In the genomic region with DNA sequence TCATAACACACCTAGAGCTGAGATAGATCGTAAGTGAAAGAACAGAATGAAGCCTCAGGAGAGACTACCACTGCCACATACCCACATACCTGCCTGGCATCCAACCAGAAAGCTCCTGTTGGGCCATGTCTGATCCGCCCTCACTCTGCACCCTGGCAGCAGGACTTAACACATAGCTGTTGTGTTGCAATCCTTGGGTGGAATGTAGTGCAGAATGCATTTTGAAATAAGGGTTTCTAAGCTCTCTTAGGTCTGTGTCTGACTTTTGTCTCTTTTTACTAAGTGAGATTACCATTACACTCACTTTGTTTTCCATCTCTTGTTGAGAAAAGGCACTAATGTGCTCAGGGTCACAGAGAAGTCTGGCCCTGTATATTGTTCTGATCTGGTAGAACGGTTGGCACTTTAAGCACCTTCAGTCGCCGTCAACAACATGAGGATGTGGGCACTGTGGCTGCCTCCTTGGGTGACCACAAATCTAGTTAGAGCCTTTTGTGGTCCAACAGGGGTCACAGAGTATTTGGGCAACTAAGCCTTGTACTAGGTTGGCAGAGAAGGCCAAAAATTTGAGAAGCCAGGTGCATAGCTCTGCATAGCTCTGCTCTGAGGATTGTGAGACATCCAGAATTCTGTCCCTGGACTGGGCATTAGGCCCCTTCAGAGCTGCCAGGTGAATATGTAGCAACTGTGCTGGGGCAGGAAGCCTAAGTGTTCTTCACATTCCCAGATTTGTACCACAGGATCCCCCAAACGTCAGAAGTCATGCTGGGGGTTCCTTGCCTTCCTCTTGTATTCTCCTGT, we compare ENCODE assay signal across 9 mouse cellular contexts.
DNase-seq lines count a peak whose midpoint lies in the region; ATAC-seq lines count a peak whose summit lies in the region.
"Had no signal": no experiment of that assay in that cellular context is flagged by ENCODE, and none has a peak within 500 bp of the region (broad histone marks: within the 10 kb centered on the region; RNA-seq: fewer than 3 reads in every experiment).

No protein-coding gene starts in this region.

- peaks cover 12% of the 10 kb centered on the region for H3K36me3 ChIP-seq in forebrain, embryonic 10.5 days (replicated peaks)

- no peaks in the 10 kb centered on the region for H3K9me3 ChIP-seq in forebrain, embryonic 10.5 days
- H3K9me3 ChIP-seq: lung, embryonic 15.5 days had no signal

- peaks cover 10% of the 10 kb centered on the region for H3K4me1 ChIP-seq in forebrain, embryonic 10.5 days

- 89% methylated on average over 6 of the region's 6 CpGs for WGBS in forebrain, embryonic 10.5 days

- intact Hi-C loops in left cerebral cortex, postnatal 4 days (cut with DNase I), result no loop called here

- H3K27me3 ChIP-seq in forebrain, embryonic 10.5 days (ENCODE audit: poor library complexity, severe bottlenecking), result no peaks in the 10 kb centered on the region
- H3K27me3 ChIP-seq: lung, embryonic 15.5 days had no signal

- H3K27ac ChIP-seq in forebrain, embryonic 10.5 days, result no peak overlapping the region
- H3K27ac ChIP-seq: lung, embryonic 15.5 days had no signal

- no peak overlapping the region for H3K4me3 ChIP-seq in forebrain, embryonic 10.5 days
- H3K4me3 ChIP-seq: lung, embryonic 15.5 days had no signal

- peak; percentile 20 for DNase-seq in cerebellum, adult 9-10 months
- no peak for DNase-seq in cerebellum, adult 8-10 months
- peak; percentile 21 for DNase-seq in 3T3-L1 (ENCODE audit: low read depth, low spot score)
- DNase-seq in fat pad, adult 2 months (ENCODE audit: extremely low read depth, low read depth, low spot score), result peak; percentile 96
- DNase-seq in forebrain, embryonic 10.5 days (ENCODE audit: extremely low spot score, low spot score), result no peak
- no peak for DNase-seq in left cerebral cortex, postnatal 4 days
- DNase-seq in heart, adult 9 months (ENCODE audit: low spot score in 2 of 2), result no peak

- ATAC-seq in megakaryocyte, adult 5-6 weeks (ENCODE audit: poor library complexity, severe bottlenecking), result peak; percentile 85

Comparison
In these comparisons a context has a peak if more than half of its experiments do, and no peak if none do; other contexts are left out.
1. DNase-seq: peak in cerebellum, adult 9-10 months (single experiment), 3T3-L1 (single experiment) and fat pad, adult 2 months (single experiment); none in cerebellum, adult 8-10 months (single experiment), forebrain, embryonic 10.5 days (single experiment), left cerebral cortex, postnatal 4 days (single experiment) and heart, adult 9 months (0 of 2).